Mouse (Mus musculus): ENCODE data around the gene Med16.
A peak's percentile ranks its signal among the peaks of the same experiment; 100 is the strongest.

The Med16 gene

GRCm38 (mm10) chr10:79917532-79918100 is 8.9 kb upstream of the Med16 start:
- no peak for DNase-seq (ENCODE audit: low spot score)

DNA sequence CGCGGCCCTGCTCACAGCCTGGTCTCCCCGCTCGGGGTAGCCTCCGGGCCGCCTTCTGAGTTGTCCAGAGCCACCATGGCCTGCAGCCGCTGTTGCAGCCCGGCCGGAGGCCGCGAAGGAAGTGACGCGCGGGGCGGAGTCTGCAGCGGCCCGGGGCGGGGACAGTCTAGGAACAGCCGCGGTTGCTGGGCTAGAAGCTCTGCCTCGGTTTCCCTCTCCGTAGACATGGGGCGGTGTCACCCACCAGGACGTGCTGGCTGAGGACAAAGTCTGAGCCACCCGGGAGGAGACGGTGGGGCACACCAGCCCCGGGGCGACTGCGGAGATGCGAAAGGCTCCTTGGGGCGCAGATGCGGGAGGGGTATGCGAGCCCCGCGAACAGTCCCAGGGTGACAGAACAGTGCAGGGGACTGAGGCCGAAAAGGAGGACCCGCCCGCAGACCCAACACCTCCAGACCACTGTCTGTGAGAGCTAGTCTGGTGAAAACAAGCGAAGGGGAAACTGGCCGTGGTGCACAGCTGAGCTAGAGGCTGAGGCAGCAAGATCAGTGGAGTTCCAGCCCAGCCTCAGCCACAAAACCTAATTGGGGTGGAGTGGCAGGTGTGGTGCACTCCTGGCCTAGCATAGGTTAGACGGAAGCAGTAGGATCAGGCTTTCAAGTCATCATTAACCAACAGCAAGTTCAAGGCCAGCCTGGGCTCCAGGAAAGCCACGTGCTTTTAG is 8.2 kb upstream of the Med16 start, which contains the start of gene Kiss1r:
Gene Kiss1r (plus strand): TSS at position 164 of the 724 bp plus-strand sequence.
- DNase-seq (ENCODE audit: low spot score): peak; percentile 68

- DNase-seq (ENCODE audit: low spot score): no peak
Observed at GRCm38 (mm10) chr10:79916081-79916480, 7.4 kb upstream of the Med16 start.

DNA sequence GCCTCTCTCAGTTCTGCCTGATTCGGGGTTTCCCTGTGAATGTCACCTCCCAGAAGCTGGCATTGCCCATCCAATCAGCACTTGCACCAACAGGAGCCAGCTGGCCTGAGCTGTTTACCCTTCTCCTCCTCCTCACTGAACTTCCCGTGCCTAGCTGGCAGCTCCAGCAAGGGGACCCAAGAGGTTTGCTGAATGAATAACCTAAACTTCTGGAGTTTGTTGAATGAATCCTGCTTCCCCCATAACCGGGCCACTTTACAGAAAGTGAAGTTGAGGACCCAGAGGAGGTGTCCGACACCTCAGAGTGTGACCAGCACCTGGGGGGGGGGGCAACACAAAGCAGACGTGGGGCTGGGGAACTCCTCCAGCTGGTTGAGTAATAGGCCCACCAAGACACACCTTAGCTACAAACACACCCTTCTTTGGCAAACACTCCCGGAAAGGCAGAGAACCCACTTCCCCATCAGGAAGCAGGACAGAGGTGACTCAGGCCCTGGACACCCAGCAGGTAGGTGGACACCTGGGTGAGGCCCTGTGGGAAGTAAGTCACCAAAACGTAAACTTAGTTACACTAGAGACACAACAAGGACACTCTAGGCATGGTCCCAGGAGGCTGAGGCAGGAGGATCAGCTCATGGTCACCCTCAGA is 6.3 kb upstream of the Med16 start:
- DNase-seq (ENCODE audit: low spot score): no peak

- no peak for DNase-seq (ENCODE audit: low spot score)
Observed at GRCm38 (mm10) chr10:79914131-79914947, 5.6 kb upstream of the Med16 start.

- no peak for DNase-seq (ENCODE audit: low spot score)
Observed at GRCm38 (mm10) chr10:79912412-79912811, 3.7 kb upstream of the Med16 start.

- DNase-seq (ENCODE audit: low spot score): no peak
Observed at GRCm38 (mm10) chr10:79910556-79910955, 1.8 kb upstream of the Med16 start, which contains the start of gene Gm26602. TSS of gene Gm26602 (plus strand) at chr10:79910856.

GRCm38 (mm10) chr10:79909092-79909922 is 584 bp upstream of the Med16 start:
- no peak for DNase-seq (ENCODE audit: low spot score)

- DNase-seq (ENCODE audit: low spot score): no peak
Observed at GRCm38 (mm10) chr10:79907415-79907814, 1.3 kb downstream of the Med16 start.

GRCm38 (mm10) chr10:79906712-79907111 is 2.0 kb downstream of the Med16 start:
- DNase-seq (ENCODE audit: low spot score): no peak

- DNase-seq (ENCODE audit: low spot score): no peak
Observed at GRCm38 (mm10) chr10:79900951-79901410, 7.7 kb downstream of the Med16 start.

DNA sequence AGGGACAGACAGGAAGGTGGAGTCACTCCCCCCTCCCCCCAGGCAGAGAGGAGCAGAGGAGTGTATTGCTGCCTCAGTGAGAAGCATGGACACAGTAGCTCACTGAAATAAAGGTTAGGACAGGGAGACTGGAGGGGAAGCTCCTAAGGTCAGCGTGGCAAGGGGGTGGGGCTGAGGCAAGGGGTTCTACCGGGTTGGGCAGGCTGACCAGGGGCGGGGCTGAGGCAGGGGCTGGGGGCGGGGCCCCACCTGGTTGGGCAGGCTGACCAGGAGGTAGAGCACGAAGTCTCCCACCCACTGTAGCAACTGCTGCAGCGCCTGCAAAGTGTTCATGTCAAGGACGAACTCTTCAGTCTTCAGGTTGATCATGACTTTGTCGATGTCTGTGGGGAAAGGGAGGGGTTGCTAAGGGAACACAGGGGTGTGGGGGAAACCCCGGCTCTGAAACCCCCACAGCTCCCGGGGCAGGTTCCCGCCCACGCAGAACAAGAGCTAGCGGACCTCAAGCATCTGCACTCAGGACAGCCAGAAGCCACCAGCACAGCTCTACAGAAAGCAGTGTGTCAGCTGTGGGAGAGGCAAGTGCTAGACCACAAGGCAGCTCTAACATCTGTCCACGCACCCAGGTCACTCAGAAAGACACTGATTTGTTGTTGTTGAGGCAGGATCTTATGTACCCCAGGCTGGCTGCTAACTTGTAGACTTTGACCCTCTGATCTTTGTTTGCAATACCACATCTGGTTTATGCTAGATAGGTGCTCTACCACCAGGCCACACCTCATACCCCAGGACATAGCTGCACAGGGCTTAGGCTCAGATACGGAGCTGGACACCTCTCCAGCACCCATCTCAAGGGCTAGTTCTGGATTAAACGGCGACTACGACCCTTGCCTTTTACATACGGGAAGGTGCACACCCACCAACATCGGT is 11.1 kb downstream of the Med16 start:
- DNase-seq (ENCODE audit: low spot score): no peak

DNA sequence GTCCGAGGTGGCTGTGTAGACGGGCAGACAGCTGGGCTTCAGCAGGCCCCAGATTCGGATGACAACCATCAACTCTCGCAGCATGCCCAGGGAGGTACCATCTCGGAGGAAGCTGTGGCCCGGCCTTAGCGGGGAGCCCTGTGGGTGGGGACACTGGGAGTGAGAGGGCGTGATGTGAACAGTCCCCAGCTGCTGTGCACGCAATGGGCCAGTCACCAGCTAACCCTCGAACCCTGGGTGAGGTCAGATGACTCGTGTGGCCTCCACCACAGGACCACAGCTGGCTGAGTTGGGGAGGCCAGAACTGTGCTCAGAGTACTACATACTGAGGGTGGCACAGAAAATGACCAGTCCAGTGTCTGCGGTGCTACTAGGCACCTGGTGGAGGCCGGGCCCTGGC is 11.9 kb downstream of the Med16 start:
- DNase-seq (ENCODE audit: low spot score): no peak

DNA sequence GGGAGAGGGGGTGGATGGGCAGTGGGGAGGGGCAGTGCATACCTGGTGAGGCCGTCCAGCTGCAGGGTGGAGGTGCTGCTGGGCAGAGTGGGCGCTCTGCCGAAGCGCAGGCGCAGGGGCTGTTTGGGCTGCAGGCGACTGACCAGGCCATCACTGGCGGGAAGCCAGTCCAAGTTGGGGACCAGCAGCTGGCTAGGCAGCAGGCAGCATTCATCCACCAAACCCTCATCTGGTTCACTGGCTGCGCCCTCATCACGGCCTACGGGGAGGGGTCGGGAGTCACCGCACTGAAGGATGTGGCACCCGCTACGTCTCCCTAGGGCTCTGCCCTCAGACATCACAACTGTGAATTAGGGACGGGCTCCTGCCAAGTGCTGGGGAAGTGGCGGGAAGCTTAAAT is 12.4 kb downstream of the Med16 start:
- no peak for DNase-seq (ENCODE audit: low spot score)

- DNase-seq (ENCODE audit: low spot score): peak; percentile 50
Observed at GRCm38 (mm10) chr10:79892451-79893118, 16.1 kb downstream of the Med16 start.

GRCm38 (mm10) chr10:79890670-79891069 is 18.1 kb downstream of the Med16 start, which contains the start of gene Cfd:
TSS of gene Cfd (plus strand) at chr10:79890853.
- no peak for DNase-seq (ENCODE audit: low spot score)

GRCm38 (mm10) chr10:79889386-79889785 is 19.3 kb downstream of the Med16 start:
- no peak for DNase-seq (ENCODE audit: low spot score)

DNA sequence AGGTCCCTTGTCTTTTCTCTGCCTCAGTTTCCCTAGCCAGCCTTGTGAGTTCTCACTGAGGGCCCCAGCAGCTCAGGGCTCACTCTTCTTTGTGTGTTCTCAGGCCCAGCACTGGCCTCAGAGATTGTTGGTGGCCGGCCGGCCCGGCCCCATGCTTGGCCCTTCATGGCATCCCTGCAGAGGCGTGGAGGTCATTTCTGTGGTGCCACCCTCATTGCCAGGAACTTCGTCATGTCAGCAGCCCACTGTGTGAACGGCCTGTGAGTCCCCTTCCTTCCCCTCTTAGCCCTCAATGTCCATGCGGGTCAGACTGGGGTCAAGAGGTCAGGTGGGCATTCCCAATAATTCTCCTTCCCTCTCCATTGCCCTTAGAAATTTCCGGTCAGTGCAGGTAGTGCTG is 22.1 kb downstream of the Med16 start:
- DNase-seq (ENCODE audit: low spot score): no peak

GRCm38 (mm10) chr10:79886054-79886453 is 22.7 kb downstream of the Med16 start, which contains the start of gene Elane:
TSS of gene Elane (plus strand) at chr10:79886247.
- no peak for DNase-seq (ENCODE audit: low spot score)

Measured in urinary bladder, postnatal 10 days (tissue).